Mouse (Mus musculus) megakaryocyte, embryonic 14.5 days (primary cell): ENCODE data around the gene Cntnap2.

Source experiments
- FLI1 ChIP-seq: IDR thresholded peaks from 2 replicates; pipeline ENCODE4 v1.6.1; 2012; ENCODE audit warnings: low read length, inconsistent platforms, mixed read lengths
- GATA1 ChIP-seq: IDR thresholded peaks from 3 replicates; pipeline ENCODE4 v1.6.1; 2012; ENCODE audit warnings: mixed read lengths, low read length, inconsistent platforms, borderline replicate concordance

DNA sequence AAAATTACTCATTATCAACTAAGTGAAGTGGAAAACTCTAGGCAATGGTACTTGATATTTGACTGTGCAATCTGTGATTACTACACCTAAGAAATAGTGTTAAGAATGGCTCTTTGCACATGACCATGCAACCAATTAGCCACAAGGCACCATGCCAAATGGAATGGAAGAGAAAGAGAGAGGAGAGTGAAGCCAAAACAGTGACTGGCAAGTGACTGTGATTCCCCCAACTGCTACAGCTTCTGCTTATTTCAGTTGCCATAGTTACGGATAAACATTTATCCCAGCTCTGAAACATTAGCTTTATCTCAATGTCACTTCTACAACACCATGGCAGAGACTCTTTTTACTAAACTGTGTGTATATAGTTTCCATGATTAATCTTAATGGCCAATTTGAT lies 1303.0 kb downstream of the Cntnap2 start:
- no peak for TF ChIP-seq GATA1
- TF ChIP-seq FLI1: no peak
